ENCODE assay signal across 34 mouse cellular contexts in the genomic region with DNA sequence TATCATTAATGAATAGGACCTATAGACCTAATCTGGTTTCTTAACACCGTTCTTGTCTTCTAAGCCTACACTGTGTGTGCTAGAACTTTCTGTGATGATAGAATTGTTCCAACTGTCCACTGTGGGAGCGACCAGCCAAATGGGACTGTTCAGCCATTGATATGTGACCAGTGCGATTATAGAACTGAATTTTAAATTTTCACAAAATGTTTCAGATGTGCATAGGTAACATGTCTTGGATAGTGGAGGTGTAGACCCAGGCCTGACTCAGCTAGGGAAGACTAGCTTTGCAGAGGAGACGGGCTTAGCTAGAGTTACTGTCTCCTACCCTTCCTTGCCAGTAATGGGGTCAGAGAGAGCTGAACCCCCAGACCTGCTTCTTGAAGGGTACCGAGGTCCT.
"Had no signal": no experiment of that assay in that cellular context is flagged by ENCODE, and none has a peak within 500 bp of the region (broad histone marks: within the 10 kb centered on the region; RNA-seq: fewer than 3 reads in every experiment).

No protein-coding gene starts in this region.

- ATAC-seq: hindbrain, embryonic 16.5 days; hindbrain, postnatal 0 days; inflammation-experienced regulatory T-cells, adult 6 months; intestine, postnatal 0 days had no signal

- H3K4me2 ChIP-seq: heart, embryonic 11.5 days; heart, embryonic 12.5 days; heart, embryonic 13.5 days; heart, embryonic 15.5 days; hindbrain, embryonic 12.5 days; hindbrain, embryonic 13.5 days; hindbrain, embryonic 14.5 days; hindbrain, embryonic 15.5 days; intestine, embryonic 15.5 days; kidney, embryonic 15.5 days had no signal

- DNase-seq: heart, postnatal 10 days; heart, postnatal 14 days; heart, postnatal 36 days; heart, postnatal 4 days; kidney, adult 11 months; kidney, adult 18-20 months; kidney, adult 2 months; kidney, adult 8-10 months; kidney, adult 9 months; kidney, postnatal 10 days; kidney, postnatal 14 days; kidney, postnatal 25 days; kidney, postnatal 36 days; kidney, postnatal 4 days; layer of hippocampus, adult 9-11 months; layer of hippocampus, postnatal 36 days had no signal

- H3K36me3 ChIP-seq: heart, embryonic 12.5 days; heart, embryonic 13.5 days; heart, embryonic 15.5 days; hindbrain, embryonic 10.5 days; hindbrain, embryonic 12.5 days; hindbrain, embryonic 13.5 days; hindbrain, embryonic 15.5 days; intestine, embryonic 15.5 days; kidney, embryonic 15.5 days had no signal

- H3K4me3 ChIP-seq: heart, embryonic 12.5 days; heart, embryonic 13.5 days; heart, embryonic 15.5 days; hindbrain, embryonic 10.5 days; hindbrain, embryonic 12.5 days; hindbrain, embryonic 13.5 days; hindbrain, embryonic 15.5 days; intestine, embryonic 15.5 days; kidney, embryonic 15.5 days; layer of hippocampus, adult 2 months; left cerebral cortex, adult 2 months had no signal

- H3K9me3 ChIP-seq: heart, embryonic 12.5 days; heart, embryonic 13.5 days; heart, embryonic 15.5 days; hindbrain, embryonic 10.5 days; hindbrain, embryonic 12.5 days; hindbrain, embryonic 13.5 days; hindbrain, embryonic 15.5 days; intestine, embryonic 15.5 days; kidney, embryonic 15.5 days had no signal

- H3K9ac ChIP-seq: heart, embryonic 12.5 days; heart, embryonic 13.5 days; heart, embryonic 15.5 days; hindbrain, embryonic 12.5 days; hindbrain, embryonic 13.5 days; hindbrain, embryonic 14.5 days; hindbrain, embryonic 15.5 days; intestine, embryonic 15.5 days; kidney, embryonic 15.5 days had no signal

- H3K27me3 ChIP-seq: heart, embryonic 12.5 days; heart, embryonic 13.5 days; heart, embryonic 15.5 days; hindbrain, embryonic 12.5 days; hindbrain, embryonic 13.5 days; hindbrain, embryonic 15.5 days; intestine, embryonic 15.5 days; kidney, embryonic 15.5 days had no signal

- H3K27ac ChIP-seq: heart, embryonic 13.5 days; heart, embryonic 15.5 days; hindbrain, embryonic 10.5 days; hindbrain, embryonic 12.5 days; hindbrain, embryonic 13.5 days; hindbrain, embryonic 14.5 days; hindbrain, embryonic 15.5 days; hindbrain, postnatal 0 days; intestine, embryonic 15.5 days; kidney, embryonic 15.5 days; kidney, postnatal 0 days; layer of hippocampus, adult 2 months; left cerebral cortex, adult 2 months had no signal

- H3K4me1 ChIP-seq: hindbrain, embryonic 10.5 days; hindbrain, embryonic 12.5 days; intestine, embryonic 15.5 days had no signal
